Comparison of ENCODE assay signal across 15 mouse cellular contexts in the genomic region with DNA sequence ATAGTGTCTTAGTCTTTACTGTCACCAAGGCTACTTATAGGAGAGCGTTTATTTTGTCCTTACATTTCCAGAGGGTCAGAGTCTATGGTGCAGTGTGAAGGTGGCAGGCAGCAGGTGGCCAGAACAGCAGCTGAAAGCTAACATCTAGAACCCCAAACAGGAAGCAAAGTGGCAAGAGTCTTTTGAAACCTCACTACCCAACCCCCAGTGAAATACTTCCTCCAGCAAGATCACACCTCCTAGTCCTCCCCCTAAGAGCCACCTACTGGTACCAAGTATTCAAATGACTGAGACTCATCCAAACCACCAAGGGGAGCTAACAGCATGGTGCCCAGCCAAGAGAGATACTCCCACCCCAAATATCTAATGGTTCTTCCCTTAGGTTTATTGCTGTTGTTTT. TPM values are rescaled to one million over a fixed set of nuclear protein-coding genes. Genes with fewer than 3 reads are reported as not detected.
"Had no signal": no experiment of that assay in that cellular context is flagged by ENCODE, and none has a peak within 500 bp of the region (broad histone marks: within the 10 kb centered on the region; RNA-seq: fewer than 3 reads in every experiment).

No protein-coding gene starts in this region.

- H3K4me3 ChIP-seq: limb, embryonic 13.5 days; liver, embryonic 15.5 days; midbrain, embryonic 13.5 days had no signal

- H3K27ac ChIP-seq: kidney, postnatal 0 days; limb, embryonic 13.5 days; liver, embryonic 15.5 days; macrophage; midbrain, embryonic 13.5 days had no signal

- DNase-seq: kidney, adult 9 months; kidney, postnatal 36 days; left cerebral cortex, postnatal 4 days; lung, embryonic 14.5 days; lung, postnatal 10 days; right cerebral cortex, postnatal 4 days; spleen, adult 18-20 months; thymus, adult 18-20 months; thymus, postnatal 36 days had no signal

- ATAC-seq: intestine, postnatal 0 days; midbrain, embryonic 13.5 days had no signal

RNA-seq across cellular contexts. Expression of a gene that starts 36.8 kb away (rescaled TPM):
- polyA plus RNA-seq: intestine, postnatal 0 days; liver, embryonic 15.5 days; macrophage had no signal
